Mouse (Mus musculus) erythroblast, embryonic 14.5 days (primary cell): ENCODE results near the gene Zfp978.
"Not testable (repeated sequence)": the region's sequence is repeated elsewhere in the genome, so short reads cannot be mapped to it uniquely, and the experiment has no call there.

Source experiments
- GATA1 ChIP-seq: IDR thresholded peaks from 2 replicates; pipeline ENCODE4 v1.6.1; 2012; ENCODE audit warnings: low read length, inconsistent platforms, mixed read lengths
- TAL1 ChIP-seq: IDR thresholded peaks from 3 replicates; pipeline ENCODE4 v1.6.1; 2012; ENCODE audit warnings: low read length, inconsistent platforms, mixed read lengths

DNA sequence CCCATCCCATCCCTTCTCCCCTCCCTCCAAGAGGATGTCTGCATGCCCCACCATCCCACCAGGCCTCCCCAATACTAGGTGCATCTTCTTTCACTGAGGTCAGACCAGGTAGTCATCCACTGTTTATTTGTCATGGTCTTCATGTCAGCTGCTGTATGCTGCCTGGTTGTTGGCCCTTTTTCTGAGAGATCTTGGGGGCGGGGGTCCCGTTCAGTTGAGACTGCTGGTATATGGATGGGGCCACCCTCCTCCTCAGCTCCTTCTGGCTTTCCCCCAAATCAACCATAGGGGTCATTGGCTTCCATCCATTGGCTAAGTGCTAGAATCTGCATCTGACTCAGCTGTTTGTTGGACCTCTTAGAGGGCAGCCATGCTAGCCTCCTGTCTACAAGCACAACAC lies 8.5 kb downstream of the Zfp978 start:
- TF ChIP-seq GATA1, TAL1: not testable (repeated sequence)
